Mouse (Mus musculus) testis, adult 2 months (tissue): ENCODE results near the gene Plekhn1. TPM values are rescaled to one million over a fixed set of nuclear protein-coding genes. Genes with fewer than 3 reads are reported as not detected.

Experiments
- H3K27ac ChIP-seq: fragments of 200-500 bp; 2 replicates; pipeline ENCODE4 v1.5.1; 2012; ENCODE audit warnings: low read depth, low read length; ENCODE audit not compliant: control insufficient read depth, insufficient read depth
- H3K27me3 ChIP-seq: fragments of 200-500 bp; 2 replicates; pipeline ENCODE4 v1.6.1; 2012; ENCODE audit warnings: mild to moderate bottlenecking, low read length, moderate library complexity; ENCODE audit not compliant: control insufficient read depth, insufficient read depth
- H3K36me3 ChIP-seq: fragments of 200-500 bp; 2 replicates; pipeline ENCODE4 v1.6.1; 2012; ENCODE audit warnings: mild to moderate bottlenecking, low read length; ENCODE audit not compliant: control insufficient read depth, insufficient read depth
- H3K4me1 ChIP-seq: fragments of 200-500 bp; 2 replicates; pipeline ENCODE4 v1.6.1; 2012; ENCODE audit warnings: low read length; ENCODE audit not compliant: control insufficient read depth, insufficient read depth
- H3K4me3 ChIP-seq: fragments of 200-500 bp; 2 replicates; pipeline ENCODE4 v1.5.1; 2012; ENCODE audit warnings: low read depth, mild to moderate bottlenecking, low read length, moderate library complexity, mixed read lengths; ENCODE audit not compliant: control insufficient read depth
- CTCF ChIP-seq: fragments of 200-500 bp; IDR thresholded peaks from 2 replicates; pipeline ENCODE4 v1.5.1; 2012; ENCODE audit warnings: low read depth, mild to moderate bottlenecking, inconsistent platforms, low read length, moderate library complexity; ENCODE audit not compliant: control insufficient read depth, insufficient read depth, insufficient replicate concordance
- POLR2A ChIP-seq: fragments of 200-500 bp; IDR thresholded peaks from 2 replicates; pipeline ENCODE4 v1.6.1; 2012; ENCODE audit warnings: low read depth, mild to moderate bottlenecking, inconsistent platforms, low read length, moderate library complexity; ENCODE audit not compliant: control insufficient read depth
- polyA plus RNA-seq: library from polyadenylated mRNA; depleted of rRNA; stranded (reverse); fragments of >200 nt; gene quantifications from 2 replicates; pipeline ENCODE4 v1.2.3, GENCODE M21; 2012; rRNA removed

Gene Plekhn1
- polyA plus RNA-seq, 1 experiment, result 40.2 TPM

DNA sequence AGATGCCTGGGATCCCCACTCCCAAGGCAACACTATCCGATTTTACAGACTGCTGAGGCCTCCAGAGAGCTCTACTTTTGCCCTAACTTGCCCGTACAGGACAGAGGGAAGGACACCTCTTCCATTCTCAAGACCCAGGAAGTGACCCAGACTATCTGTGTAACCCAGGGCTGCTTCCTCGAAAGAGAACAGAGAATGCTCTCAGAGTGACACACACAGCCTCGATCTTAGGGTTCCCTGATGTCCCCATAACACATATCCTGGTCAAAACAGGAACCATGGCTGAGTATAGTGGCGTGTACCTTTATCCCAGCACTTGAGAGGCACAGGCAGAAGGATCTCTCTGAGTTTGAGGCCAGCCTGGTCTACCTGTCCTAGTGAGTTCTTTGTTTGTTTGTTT, 50.9 kb downstream of the Plekhn1 start:
- H3K4me3 ChIP-seq, result no peak overlapping the region
- H3K27ac ChIP-seq, result no peak overlapping the region
- no peaks in the 10 kb centered on the region for H3K36me3 ChIP-seq
- no peaks in the 10 kb centered on the region for H3K27me3 ChIP-seq
- no peaks in the 10 kb centered on the region for H3K4me1 ChIP-seq
- TF ChIP-seq CTCF, result no peak
- no peak for TF ChIP-seq POLR2A

GRCm38 (mm10) chr4:156177630-156178029, 57.0 kb downstream of the Plekhn1 start:
- no peak for TF ChIP-seq CTCF
- TF ChIP-seq POLR2A, result no peak
- Histone ChIP-seq H3K36me3 (no peaks in the 10 kb centered on the region), H3K27ac (no peak overlapping the region), H3K4me3 (no peak overlapping the region), H3K27me3 (no peaks in the 10 kb centered on the region), H3K4me1 (peaks cover 5% of the 10 kb centered on the region)

DNA sequence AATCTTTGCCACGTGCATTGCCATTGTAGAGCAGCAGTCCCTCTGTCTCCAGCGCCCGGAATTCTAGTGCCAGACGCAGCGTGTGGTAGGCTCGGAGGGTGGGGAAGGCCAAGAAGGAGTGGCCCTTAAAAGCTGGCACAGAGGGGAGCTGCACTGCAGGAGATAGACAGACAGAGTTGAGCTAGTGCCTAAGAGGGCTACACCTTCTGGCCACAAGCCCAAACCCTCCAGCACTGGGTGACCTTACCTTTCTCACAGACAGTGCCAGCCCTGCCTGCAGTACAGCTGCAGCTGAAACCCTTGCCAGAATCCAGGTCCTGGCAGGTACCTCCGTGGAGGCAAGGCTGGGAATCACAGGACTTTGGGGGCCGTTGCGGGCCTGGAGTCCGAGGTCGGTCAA, 62.8 kb downstream of the Plekhn1 start:
- Histone ChIP-seq H3K27me3 (no peaks in the 10 kb centered on the region), H3K4me1 (peaks cover 7% of the 10 kb centered on the region), H3K27ac (no peak overlapping the region), H3K36me3 (no peaks in the 10 kb centered on the region), H3K4me3 (no peak overlapping the region)
- no peak for TF ChIP-seq CTCF
- no peak for TF ChIP-seq POLR2A

Other genes starting within 250 kb of the Plekhn1 start
- gene B3galt6, start 242.2 kb downstream of the Plekhn1 start, polyA plus RNA-seq, result 2.4 and 2.5 TPM in 2 replicates
- 47.6 and 50.5 TPM in 2 replicates for gene Sdf4, start 242.0 kb downstream of the Plekhn1 start, polyA plus RNA-seq
- 2.8 and 3.4 TPM in 2 replicates for gene Tnfrsf4, start 221.0 kb downstream of the Plekhn1 start, polyA plus RNA-seq
- gene Tnfrsf18, start 208.7 kb downstream of the Plekhn1 start, polyA plus RNA-seq, result not detected in 2 replicates
- 641 and 673 TPM in 2 replicates for gene Ttll10, start 175.4 kb downstream of the Plekhn1 start, polyA plus RNA-seq
- gene 9430015G10Rik, start 124.9 kb downstream of the Plekhn1 start, polyA plus RNA-seq, result 104 and 121 TPM in 2 replicates
- gene Rnf223, start 104.3 kb downstream of the Plekhn1 start, polyA plus RNA-seq, result 0.72 and 0.85 TPM in 2 replicates
- gene Agrn, start 37.4 kb downstream of the Plekhn1 start, polyA plus RNA-seq, result 8.8 and 9.4 TPM in 2 replicates
- 0.35 and 0.95 TPM in 2 replicates for gene Isg15, start 34.0 kb downstream of the Plekhn1 start, polyA plus RNA-seq
- gene AW011738, start 31.6 kb downstream of the Plekhn1 start, polyA plus RNA-seq, result 0.06 and 0.24 TPM in 2 replicates
- gene Perm1, start 19.0 kb downstream of the Plekhn1 start, polyA plus RNA-seq, result not detected in 2 replicates
- gene Noc2l, start 1.2 kb upstream of the Plekhn1 start, polyA plus RNA-seq, result 13.0 and 13.6 TPM in 2 replicates
- 3.0 and 4.7 TPM in 2 replicates for gene Samd11, start 20.8 kb upstream of the Plekhn1 start, polyA plus RNA-seq
- gene Vmn2r-ps159, start 96.2 kb upstream of the Plekhn1 start, polyA plus RNA-seq, result 0.73 and 0.79 TPM in 2 replicates